Mouse (Mus musculus) intestine, postnatal 0 days (tissue): ENCODE results near the gene Vangl2. TPM values are rescaled to one million over a fixed set of nuclear protein-coding genes. Genes with fewer than 3 reads are reported as not detected.
A peak's percentile ranks its signal among the peaks of the same experiment; 100 is the strongest.

Source experiments
- ATAC-seq: fragments of 200-750 bp; cut with Nextera tagmentation; 2 replicates; pipeline ENCODE4 v1.8.0; 2017; ENCODE audit warnings: mild to moderate bottlenecking, moderate TSS enrichment, moderate library complexity
- H3K27ac ChIP-seq: fragments of 300-500 bp; sonication (generic); 2 replicates; pipeline ENCODE4 v1.5.1; 2014; ENCODE audit warnings: mild to moderate bottlenecking, low read depth, low read length, moderate library complexity
- H3K27me3 ChIP-seq: fragments of 300-500 bp; sonication (generic); replicated peaks from 2 replicates; pipeline ENCODE4 v1.6.1; 2014; ENCODE audit warnings: low read length, mixed read lengths; ENCODE audit not compliant: control insufficient read depth, insufficient read depth
- H3K36me3 ChIP-seq: fragments of 300-500 bp; sonication (generic); 2 replicates; pipeline ENCODE4 v1.6.1; 2014; ENCODE audit warnings: mild to moderate bottlenecking, moderate library complexity; ENCODE audit not compliant: control insufficient read depth, insufficient read depth
- H3K4me1 ChIP-seq: fragments of 300-500 bp; sonication (generic); replicated peaks from 2 replicates; pipeline ENCODE4 v1.6.1; 2014; ENCODE audit warnings: antibody characterized with exemption, low read length, mixed read lengths; ENCODE audit not compliant: control insufficient read depth, insufficient read depth
- H3K4me2 ChIP-seq: fragments of 300-500 bp; sonication (generic); replicated peaks from 2 replicates; pipeline ENCODE4 v1.6.1; 2014; ENCODE audit warnings: low read depth, mild to moderate bottlenecking, moderate library complexity
- H3K4me3 ChIP-seq: fragments of 300-500 bp; sonication (generic); 2 replicates; pipeline ENCODE4 v1.5.1; 2014; ENCODE audit warnings: low read depth, low read length
- H3K9ac ChIP-seq: fragments of 300-500 bp; sonication (generic); 2 replicates; pipeline ENCODE4 v1.6.1; 2014; ENCODE audit warnings: mild to moderate bottlenecking, low read depth, low read length
- H3K9me3 ChIP-seq: fragments of 300-500 bp; sonication (generic); 2 replicates; pipeline ENCODE4 v1.6.1; 2016; ENCODE audit warnings: mixed run types; ENCODE audit not compliant: control insufficient read depth
- CTCF ChIP-seq: sonication (generic); IDR thresholded peaks from 2 replicates; pipeline ENCODE4 v1.5.1; 2016; ENCODE audit warnings: low read depth, mild to moderate bottlenecking, control low read depth, antibody characterized with exemption, moderate library complexity
- WGBS: fragments of 180-500 bp; shearing (Covaris S2); extraction: QIAGEN DNeasy Blood & Tissue Kit; methylation state at CpG from one replicate; pipeline ENCODE4 v1.1.7; 2014; 5-methylcytosine and 5-hydroxymethylcytosine counted together
- polyA plus RNA-seq: library from polyadenylated mRNA; unstranded; fragments of >200 nt; fragmentation: Nextera tagmentation; extraction: Ambion mirVana; gene quantifications from 2 replicates; pipeline ENCODE4 v1.2.1, GENCODE M21; 2015

Vangl2 gene
- polyA plus RNA-seq, 1 experiment from 2014 or later, result 3.3 TPM

GRCm38 (mm10) chr1:172010042-172010824 is 18.0 kb downstream of the Vangl2 start:
- no peak for ATAC-seq
- TF ChIP-seq CTCF, result no peak
- Histone ChIP-seq H3K9ac (no peak overlapping the region), H3K4me1 (no peaks in the 10 kb centered on the region), H3K36me3 (peaks cover 21% of the 10 kb centered on the region), H3K27me3 (no peaks in the 10 kb centered on the region), H3K27ac (0 out of 2 replicates have a peak overlapping the region, but pooled peaks have one; percentile 15), H3K9me3 (no peaks in the 10 kb centered on the region), H3K4me2 (no peak overlapping the region), H3K4me3 (no peak overlapping the region)
- 94% methylated on average over 20 of the region's 20 CpGs for WGBS

GRCm38 (mm10) chr1:172009406-172009805 is 18.8 kb downstream of the Vangl2 start:
- no peak for ATAC-seq
- TF ChIP-seq CTCF, result no peak
- no peak overlapping the region for H3K4me3 ChIP-seq
- WGBS, result 95% methylated on average over 21 of the region's 21 CpGs
- H3K9ac ChIP-seq, result no peak overlapping the region
- no peaks in the 10 kb centered on the region for H3K4me1 ChIP-seq
- no peak overlapping the region for H3K4me2 ChIP-seq
- no peaks in the 10 kb centered on the region for H3K27me3 ChIP-seq
- no peak overlapping the region for H3K27ac ChIP-seq
- H3K9me3 ChIP-seq, result no peaks in the 10 kb centered on the region
- peaks cover 24% of the 10 kb centered on the region for H3K36me3 ChIP-seq

DNA sequence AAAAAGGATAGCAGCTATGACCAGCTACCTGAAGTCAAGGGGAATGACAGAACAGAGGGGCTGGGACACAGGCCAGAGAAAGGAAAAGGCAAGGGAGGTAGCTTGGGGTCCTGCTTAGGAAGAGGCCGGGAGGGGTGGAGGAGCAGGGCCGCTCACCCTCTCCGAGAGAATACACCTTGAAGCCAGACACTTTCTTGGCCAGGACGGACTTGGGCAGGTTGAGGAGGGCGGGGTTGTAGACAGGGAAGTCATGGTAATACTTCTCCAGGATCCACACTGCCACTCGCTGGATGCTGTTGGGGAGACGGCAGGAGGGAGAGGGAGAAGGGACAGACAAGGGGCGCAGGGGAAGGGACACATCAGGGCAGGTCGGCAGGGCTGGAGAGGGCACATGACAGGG is 19.9 kb downstream of the Vangl2 start:
- no peak overlapping the region for H3K4me3 ChIP-seq
- H3K27ac ChIP-seq, result no peak overlapping the region
- no peak overlapping the region for H3K9ac ChIP-seq
- H3K27me3 ChIP-seq, result no peaks in the 10 kb centered on the region
- no peak for ATAC-seq
- no peaks in the 10 kb centered on the region for H3K4me1 ChIP-seq
- H3K9me3 ChIP-seq, result no peaks in the 10 kb centered on the region
- no peak overlapping the region for H3K4me2 ChIP-seq
- no peak for TF ChIP-seq CTCF
- peaks cover 31% of the 10 kb centered on the region for H3K36me3 ChIP-seq
- WGBS, result 83% methylated on average over 9 of the region's 9 CpGs

- Histone ChIP-seq H3K9ac (no peak overlapping the region), H3K27ac (no peak overlapping the region), H3K4me1 (no peaks in the 10 kb centered on the region), H3K36me3 (peaks cover 37% of the 10 kb centered on the region), H3K27me3 (no peaks in the 10 kb centered on the region), H3K4me3 (no peak overlapping the region), H3K9me3 (no peaks in the 10 kb centered on the region), H3K4me2 (no peak overlapping the region)
- no peak for ATAC-seq
- whole genome bisulfite sequencing, result 96% methylated on average over 21 of the region's 21 CpGs
- TF ChIP-seq CTCF, result no peak
These were observed 20.5 kb downstream of the Vangl2 start for GRCm38 (mm10) chr1:172007761-172008160.

- 75% methylated on average over 12 of the region's 12 CpGs for WGBS
- TF ChIP-seq CTCF, result no peak
- Histone ChIP-seq H3K36me3 (peaks cover 21% of the 10 kb centered on the region), H3K4me2 (no peak overlapping the region), H3K27ac (no peak overlapping the region), H3K4me1 (no peaks in the 10 kb centered on the region), H3K27me3 (no peaks in the 10 kb centered on the region), H3K4me3 (no peak overlapping the region), H3K9ac (no peak overlapping the region), H3K9me3 (no peaks in the 10 kb centered on the region)
- ATAC-seq, result no peak
These were observed 26.6 kb downstream of the Vangl2 start for GRCm38 (mm10) chr1:172001665-172002064.

GRCm38 (mm10) chr1:172000641-172001040 is 27.6 kb downstream of the Vangl2 start:
- Histone ChIP-seq H3K4me1 (no peaks in the 10 kb centered on the region), H3K9me3 (no peaks in the 10 kb centered on the region), H3K36me3 (peaks cover 18% of the 10 kb centered on the region), H3K27me3 (no peaks in the 10 kb centered on the region), H3K9ac (no peak overlapping the region), H3K4me3 (no peak overlapping the region), H3K27ac (no peak overlapping the region), H3K4me2 (no peak overlapping the region)
- peak; percentile 69 for TF ChIP-seq CTCF
- 64% methylated on average over 3 of the region's 3 CpGs for WGBS
- ATAC-seq, result no peak
